Mouse (Mus musculus) limb, embryonic 12.5 days (tissue): Measurements from ENCODE around the gene Os9. TPM values are rescaled to one million over a fixed set of nuclear protein-coding genes. Genes with fewer than 3 reads are reported as not detected.
A peak's percentile ranks its signal among the peaks of the same experiment; 100 is the strongest.
"Not testable (repeated sequence)": the region's sequence is repeated elsewhere in the genome, so short reads cannot be mapped to it uniquely, and the experiment has no call there.

Source experiments
- ATAC-seq: fragments of 200-750 bp; cut with Nextera tagmentation; 2 replicates; pipeline ENCODE4 v1.8.0; 2017; ENCODE audit warnings: low read depth, moderate TSS enrichment; ENCODE audit not compliant: insufficient number of reproducible peaks, insufficient read depth, low FRiP score, low TSS enrichment
- H3K27ac ChIP-seq: fragments of 300-500 bp; sonication (generic); 2 replicates; pipeline ENCODE4 v1.5.1; 2016; ENCODE audit warnings: mild to moderate bottlenecking, moderate library complexity
- H3K27me3 ChIP-seq: fragments of 300-500 bp; sonication (generic); 2 replicates; pipeline ENCODE4 v1.6.1; 2016; ENCODE audit warnings: mild to moderate bottlenecking, moderate library complexity
- H3K36me3 ChIP-seq: fragments of 300-500 bp; sonication (generic); 2 replicates; pipeline ENCODE4 v1.6.1; 2016; ENCODE audit warnings: mild to moderate bottlenecking, moderate library complexity
- H3K4me1 ChIP-seq: fragments of 300-500 bp; sonication (generic); replicated peaks from 2 replicates; pipeline ENCODE4 v1.6.1; 2016
- H3K4me2 ChIP-seq: fragments of 300-500 bp; sonication (generic); 2 replicates; pipeline ENCODE4 v1.6.1; 2016; ENCODE audit warnings: mild to moderate bottlenecking, moderate library complexity
- H3K4me3 ChIP-seq: fragments of 300-500 bp; sonication (generic); replicated peaks from 2 replicates; pipeline ENCODE4 v1.5.1; 2016; ENCODE audit warnings: mild to moderate bottlenecking
- H3K9ac ChIP-seq: fragments of 300-500 bp; sonication (generic); replicated peaks from 2 replicates; pipeline ENCODE4 v1.6.1; 2016; ENCODE audit warnings: mild to moderate bottlenecking, moderate library complexity
- H3K9me3 ChIP-seq: fragments of 300-500 bp; sonication (generic); 2 replicates; pipeline ENCODE4 v1.6.1; 2016; ENCODE audit warnings: mild to moderate bottlenecking, moderate library complexity
- WGBS: fragments of 180-500 bp; shearing (Covaris S2); methylation state at CpG from one replicate; pipeline ENCODE4 v1.1.7; 2016; 5-methylcytosine and 5-hydroxymethylcytosine counted together
- polyA plus RNA-seq: library from polyadenylated mRNA; unstranded; fragments of >200 nt; fragmentation: Nextera tagmentation; extraction: Ambion mirVana; gene quantifications from 2 replicates; pipeline ENCODE4 v1.2.1, GENCODE M21; 2016

The Os9 gene
- polyA plus RNA-seq, 1 experiment from 2014 or later = 58.7 TPM

GRCm38 (mm10) chr10:127070190-127071121 lies 50.5 kb downstream of the Os9 start, which contains the start of gene Tspan31:
Gene Tspan31 (minus strand): TSS chr10:127070264.
- 2% methylated on average over 36 of the region's 36 CpGs for WGBS
- peaks cover 27% of the 10 kb centered on the region for H3K4me1 ChIP-seq
- no peaks in the 10 kb centered on the region for H3K9me3 ChIP-seq
- peak within 1 kb of the TSS; percentile 93 for H3K4me2 ChIP-seq
- H3K9ac ChIP-seq = peak within 1 kb of the TSS; percentile 75
- H3K36me3 ChIP-seq = peaks cover 35% of the 10 kb centered on the region
- H3K27ac ChIP-seq = peak within 1 kb of the TSS; percentile 90
- H3K27me3 ChIP-seq = peaks cover 9% of the 10 kb centered on the region
- ATAC-seq = peak; percentile 88
- peak within 1 kb of the TSS; percentile 64 for H3K4me3 ChIP-seq

DNA sequence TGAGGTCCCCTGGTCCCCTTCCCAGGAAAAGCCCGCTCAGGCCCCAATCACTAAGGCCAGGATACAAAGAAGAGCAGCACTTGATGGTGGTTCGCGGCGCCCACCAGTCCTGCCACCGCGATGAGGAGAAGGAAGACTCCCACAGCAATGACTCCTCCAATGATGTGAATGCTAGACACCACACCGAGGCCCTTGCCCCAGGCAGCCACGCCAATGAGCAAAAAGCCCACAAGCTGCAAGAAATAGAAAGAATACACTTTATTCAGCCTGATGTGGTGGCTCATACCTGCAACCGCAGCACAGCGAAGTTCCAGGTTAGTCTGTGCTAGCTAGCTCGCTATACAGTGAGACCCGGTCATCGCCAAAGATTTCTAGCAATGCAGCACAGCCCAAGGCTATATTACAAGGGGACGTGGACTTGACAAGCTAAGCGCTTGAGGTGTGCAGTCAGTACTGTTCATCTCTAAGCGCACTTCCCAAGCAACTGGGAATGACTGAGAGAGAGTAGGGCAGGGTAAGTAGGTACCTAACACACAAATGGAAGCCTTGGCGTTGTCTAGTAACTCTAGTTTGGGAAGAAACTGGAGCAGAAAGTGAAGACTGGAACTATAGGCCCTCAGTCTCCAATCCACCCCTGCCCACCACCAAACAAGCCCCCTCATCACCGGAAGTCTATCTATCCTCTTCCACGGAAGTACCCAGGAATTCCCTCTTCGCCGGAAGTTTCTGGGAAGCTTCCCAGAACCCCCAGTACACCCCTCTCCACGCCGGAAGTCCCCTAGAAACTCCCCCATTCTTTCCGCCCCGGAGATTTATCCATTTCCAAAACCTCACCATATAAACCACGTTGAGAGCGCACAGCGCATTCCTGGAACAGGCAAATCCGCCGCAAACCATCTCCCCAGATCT lies 51.4 kb downstream of the Os9 start:
- Histone ChIP-seq H3K9ac (peak overlapping the region; percentile 63), H3K27ac (peak overlapping the region; percentile 90), H3K4me3 (peak overlapping the region; percentile 64), H3K4me2 (peak overlapping the region; percentile 83), H3K9me3 (no peaks in the 10 kb centered on the region), H3K4me1 (peaks cover 35% of the 10 kb centered on the region), H3K36me3 (peaks cover 44% of the 10 kb centered on the region), H3K27me3 (no peaks in the 10 kb centered on the region; the same call in 1 of the 2 replicates)
- WGBS = 10% methylated on average over 30 of the region's 30 CpGs
- peak; percentile 54 for ATAC-seq

DNA sequence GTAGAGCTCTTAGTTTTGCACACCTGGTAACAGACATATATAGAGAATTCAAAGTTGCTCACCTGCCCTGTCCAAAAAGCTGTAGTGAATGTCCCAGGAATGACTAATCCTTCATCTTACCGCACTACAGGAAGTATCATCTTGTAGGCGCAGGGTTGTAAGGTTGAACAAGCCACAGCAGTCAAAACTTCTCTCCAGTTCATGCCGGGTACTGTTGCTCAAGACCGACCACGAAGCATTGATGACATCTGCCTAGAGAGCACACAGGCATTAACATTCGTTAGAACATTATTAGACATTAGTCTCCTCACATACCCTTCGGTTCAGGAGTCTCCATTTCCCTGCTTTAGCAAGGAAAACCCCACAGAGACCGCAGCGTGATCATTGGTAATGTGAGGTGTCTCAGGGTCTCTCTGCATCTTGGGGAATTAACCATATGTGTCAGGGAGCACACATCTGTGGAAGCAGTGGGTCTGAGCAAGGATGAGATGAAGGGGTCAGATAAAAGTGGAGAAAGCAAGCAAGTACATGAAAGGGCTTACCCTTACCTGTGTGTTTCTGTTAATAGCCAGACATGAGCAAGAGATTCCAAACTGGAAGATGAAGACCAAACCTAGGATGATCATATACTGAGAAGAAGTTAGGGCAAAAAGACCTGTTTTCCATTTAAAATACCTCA lies 52.4 kb downstream of the Os9 start:
- WGBS = 80% methylated on average over 9 of the region's 9 CpGs
- Histone ChIP-seq H3K27me3 (no peaks in the 10 kb centered on the region; the same call in 1 of the 2 replicates), H3K27ac (peak overlapping the region; percentile 90; the same call in 1 of the 2 replicates), H3K4me2 (peak overlapping the region; percentile 83), H3K4me1 (peaks cover 35% of the 10 kb centered on the region), H3K9me3 (no peaks in the 10 kb centered on the region), H3K9ac (peak overlapping the region; percentile 63), H3K36me3 (peaks cover 44% of the 10 kb centered on the region), H3K4me3 (peak overlapping the region; percentile 64)
- no peak for ATAC-seq

DNA sequence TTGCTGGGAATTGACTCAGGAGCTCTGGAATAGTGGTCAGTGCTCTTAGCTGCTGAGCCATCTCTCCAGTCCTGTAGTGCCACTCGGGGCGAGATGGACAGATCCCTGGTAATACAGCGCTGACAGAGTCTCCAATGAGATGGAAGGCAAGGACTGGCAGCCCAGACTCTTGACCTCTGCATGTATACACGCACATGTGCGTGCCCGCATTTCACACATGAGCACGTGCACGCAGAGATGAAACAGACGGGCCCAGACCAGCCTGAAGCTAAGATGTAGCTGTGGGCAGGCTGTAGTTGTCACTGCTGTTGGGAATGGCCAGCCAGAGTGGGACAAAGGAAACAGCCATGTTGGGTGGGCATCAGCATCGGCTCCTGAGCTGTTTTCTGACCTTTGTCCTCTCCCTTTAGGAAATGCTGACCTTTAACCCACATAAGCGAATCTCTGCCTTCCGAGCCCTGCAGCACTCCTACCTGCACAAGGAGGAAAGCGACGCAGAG lies 54.4 kb downstream of the Os9 start:
- Histone ChIP-seq H3K27ac (no peak overlapping the region), H3K9ac (no peak overlapping the region), H3K36me3 (peaks cover 44% of the 10 kb centered on the region), H3K9me3 (no peaks in the 10 kb centered on the region), H3K27me3 (peaks cover 2% of the 10 kb centered on the region), H3K4me2 (no peak overlapping the region), H3K4me3 (no peak overlapping the region; the same call in 1 of the 2 replicates), H3K4me1 (peaks cover 35% of the 10 kb centered on the region)
- no peak for ATAC-seq
- 92% methylated on average over 14 of the region's 14 CpGs for WGBS

- Histone ChIP-seq H3K36me3 (peaks cover 44% of the 10 kb centered on the region), H3K4me1 (peaks cover 31% of the 10 kb centered on the region), H3K27ac (no peak overlapping the region), H3K4me2 (no peak overlapping the region), H3K27me3 (peaks cover 8% of the 10 kb centered on the region), H3K9ac (no peak overlapping the region), H3K4me3 (no peak overlapping the region), H3K9me3 (no peaks in the 10 kb centered on the region)
- 90% methylated on average over 9 of the region's 9 CpGs for WGBS
- no peak for ATAC-seq
Observed at GRCm38 (mm10) chr10:127065981-127066380, 55.0 kb downstream of the Os9 start.

- H3K36me3 ChIP-seq = peaks cover 44% of the 10 kb centered on the region
- peak overlapping the region; percentile 88 for H3K4me3 ChIP-seq
- H3K4me2 ChIP-seq = peak overlapping the region; percentile 79
- peaks cover 26% of the 10 kb centered on the region for H3K27me3 ChIP-seq
- no peaks in the 10 kb centered on the region for H3K9me3 ChIP-seq
- H3K9ac ChIP-seq = peak overlapping the region; percentile 97
- H3K27ac ChIP-seq = peak overlapping the region; percentile 89
- ATAC-seq = no peak
- H3K4me1 ChIP-seq = peaks cover 31% of the 10 kb centered on the region
- WGBS = 14% methylated on average over 37 of the region's 37 CpGs
Observed at GRCm38 (mm10) chr10:127063913-127064870, 56.7 kb downstream of the Os9 start.

- H3K4me3 ChIP-seq = peak within 1 kb of the TSS; percentile 88
- peak within 1 kb of the TSS; percentile 97 for H3K9ac ChIP-seq
- H3K36me3 ChIP-seq = peaks cover 38% of the 10 kb centered on the region
- peaks cover 31% of the 10 kb centered on the region for H3K4me1 ChIP-seq
- peak within 1 kb of the TSS; percentile 79 for H3K4me2 ChIP-seq
- H3K27me3 ChIP-seq = peaks cover 34% of the 10 kb centered on the region
- no peaks in the 10 kb centered on the region for H3K9me3 ChIP-seq
- H3K27ac ChIP-seq = peak within 1 kb of the TSS; percentile 89
- peak; percentile 87 for ATAC-seq
- under 1% methylated on average over 44 of the region's 46 CpGs for WGBS
Observed at GRCm38 (mm10) chr10:127063239-127063872, 57.6 kb downstream of the Os9 start, which contains the start of gene Cdk4. Gene Cdk4 (plus strand): TSS chr10:127063534.

GRCm38 (mm10) chr10:127062503-127062902 lies 58.4 kb downstream of the Os9 start:
- ATAC-seq = no peak
- Histone ChIP-seq H3K9me3 (no peaks in the 10 kb centered on the region), H3K27ac (no peak overlapping the region), H3K4me1 (peaks cover 31% of the 10 kb centered on the region), H3K27me3 (peaks cover 41% of the 10 kb centered on the region), H3K4me3 (no peak overlapping the region), H3K4me2 (no peak overlapping the region), H3K9ac (no peak overlapping the region), H3K36me3 (peaks cover 31% of the 10 kb centered on the region)
- 77% methylated on average over 5 of the region's 5 CpGs for WGBS

- H3K4me3 ChIP-seq, H3K27ac ChIP-seq, H3K9ac ChIP-seq, H3K9me3 ChIP-seq, ATAC-seq, H3K4me2 ChIP-seq: not testable (repeated sequence)
- H3K27me3 ChIP-seq = peaks cover 45% of the 10 kb centered on the region
- WGBS = 93% methylated on average over 4 of the region's 4 CpGs
- H3K36me3 ChIP-seq = peaks cover 31% of the 10 kb centered on the region
- H3K4me1 ChIP-seq = peaks cover 31% of the 10 kb centered on the region
Observed at GRCm38 (mm10) chr10:127062101-127062500, 58.8 kb downstream of the Os9 start.
